ENCODE assay signal across 8 mouse cellular contexts in genomic region chr16:30603531-30603842, GRCm38 (mm10). TPM values are rescaled to one million over a fixed set of nuclear protein-coding genes. Genes with fewer than 3 reads are reported as not detected.
DNase-seq lines count a peak whose midpoint lies in the region; ATAC-seq lines count a peak whose summit lies in the region.

No protein-coding gene starts in this region.

- H3K4me3 ChIP-seq in neural tube, embryonic 11.5 days (ENCODE audit: low read depth, low read length): no peak overlapping the region
- H3K4me3 ChIP-seq in neural tube, embryonic 12.5 days: no peak overlapping the region

- WGBS in neural tube, embryonic 11.5 days: 42% methylated on average over 9 of the region's 9 CpGs
- 37% methylated on average over 9 of the region's 9 CpGs for WGBS in neural tube, embryonic 12.5 days

- peak; percentile 39 to 72 for DNase-seq in adrenal gland, adult (ENCODE audit: inconsistent age in 2 of 2, low spot score in 1 of 2)
- no peak for DNase-seq in adrenal gland, adult 18-20 months (ENCODE audit: low spot score in 2 of 2)
- DNase-seq in neural tube, embryonic 11.5 days (ENCODE audit: low spot score): peak; percentile 31
- DNase-seq in neural tube, embryonic 10.5 days (ENCODE audit: extremely low spot score, low spot score): no peak
- DNase-seq in kidney, postnatal 25 days: peak; percentile 35 to 62
- DNase-seq in MN1 (ENCODE audit: low spot score): no peak
- DNase-seq in cerebellum, adult 18-20 months: no peak

- no peak overlapping the region; the same call in 1 of the 2 replicates for H3K9ac ChIP-seq in neural tube, embryonic 11.5 days (ENCODE audit: low read length)
- no peak overlapping the region for H3K9ac ChIP-seq in neural tube, embryonic 12.5 days

- H3K27me3 ChIP-seq in neural tube, embryonic 11.5 days (ENCODE audit: control insufficient read depth, insufficient read depth, low read length): peaks cover 6% of the 10 kb centered on the region; the same call in 1 of the 2 replicates
- peaks cover 18% of the 10 kb centered on the region for H3K27me3 ChIP-seq in neural tube, embryonic 12.5 days (replicated peaks)

- H3K9me3 ChIP-seq in neural tube, embryonic 11.5 days (ENCODE audit: control insufficient read depth, low read length): no peaks in the 10 kb centered on the region
- H3K9me3 ChIP-seq in neural tube, embryonic 12.5 days: no peaks in the 10 kb centered on the region

- H3K4me2 ChIP-seq in neural tube, embryonic 11.5 days (ENCODE audit: low read depth): no peak overlapping the region; the same call in 1 of the 2 replicates
- peak overlapping the region; percentile 43 for H3K4me2 ChIP-seq in neural tube, embryonic 12.5 days (replicated peaks)

- no peak overlapping the region for H3K27ac ChIP-seq in neural tube, embryonic 11.5 days (ENCODE audit: low read depth, low read length)
- H3K27ac ChIP-seq in neural tube, embryonic 12.5 days: no peak overlapping the region

- H3K36me3 ChIP-seq in neural tube, embryonic 11.5 days (ENCODE audit: control insufficient read depth, insufficient read depth, low read length): no peaks in the 10 kb centered on the region
- no peaks in the 10 kb centered on the region for H3K36me3 ChIP-seq in neural tube, embryonic 12.5 days

- peaks cover 15% of the 10 kb centered on the region for H3K4me1 ChIP-seq in neural tube, embryonic 11.5 days (ENCODE audit: control insufficient read depth, insufficient read depth, low read length)
- H3K4me1 ChIP-seq in neural tube, embryonic 12.5 days: peaks cover 31% of the 10 kb centered on the region

- no peak for ATAC-seq in neural tube, embryonic 11.5 days (ENCODE audit: insufficient read depth, low FRiP score, low TSS enrichment)
- no peak for ATAC-seq in neural tube, embryonic 12.5 days (ENCODE audit: low FRiP score, low read depth)

RNA-seq across cellular contexts. Expression of gene Fam43a, which starts 4.0 kb away (rescaled TPM):
- total RNA-seq in adrenal gland, adult 18-20 months (2021): 10 to 100 TPM; 24.6 to 30.9 TPM
- 8.5 and 10.3 TPM in 2 replicates for polyA plus RNA-seq in neural tube, embryonic 11.5 days (2014; fragmentation: Nextera tagmentation; extraction: Ambion mirVana)
- polyA plus RNA-seq in neural tube, embryonic 12.5 days (2016; fragmentation: Nextera tagmentation; extraction: Ambion mirVana): 20.2 and 23.2 TPM in 2 replicates

RNA-seq across cellular contexts. Expression of gene Lsg1, which starts 16.1 kb away (rescaled TPM):
- total RNA-seq in adrenal gland, adult 18-20 months (2021): 10 to 100 TPM; 38.5 to 39.5 TPM
- 79.4 and 83.2 TPM in 2 replicates for polyA plus RNA-seq in neural tube, embryonic 11.5 days (2014; fragmentation: Nextera tagmentation; extraction: Ambion mirVana)
- polyA plus RNA-seq in neural tube, embryonic 12.5 days (2016; fragmentation: Nextera tagmentation; extraction: Ambion mirVana): 72.8 and 73.6 TPM in 2 replicates

RNA-seq across cellular contexts. Expression of gene Tmem44, which starts 52.8 kb away (rescaled TPM):
- total RNA-seq in adrenal gland, adult 18-20 months (2021): 1 to 10 TPM; 3.7 to 4.2 TPM
- 32.8 and 34.9 TPM in 2 replicates for polyA plus RNA-seq in neural tube, embryonic 11.5 days (2014; fragmentation: Nextera tagmentation; extraction: Ambion mirVana)
- polyA plus RNA-seq in neural tube, embryonic 12.5 days (2016; fragmentation: Nextera tagmentation; extraction: Ambion mirVana): 60.8 and 61.7 TPM in 2 replicates

Comparison
In these comparisons a context has a peak if more than half of its experiments do, and no peak if none do; other contexts are left out.
1. DNase-seq: peak in adrenal gland, adult (2 of 2), neural tube, embryonic 11.5 days (single experiment) and kidney, postnatal 25 days (2 of 2); none in adrenal gland, adult 18-20 months (0 of 2), neural tube, embryonic 10.5 days (single experiment), MN1 (single experiment) and cerebellum, adult 18-20 months (0 of 2).